Mouse (Mus musculus) forebrain, postnatal 0 days (tissue): ENCODE results near the gene Gm44511. TPM values are rescaled to one million over a fixed set of nuclear protein-coding genes. Genes with fewer than 3 reads are reported as not detected.
A peak's percentile ranks its signal among the peaks of the same experiment; 100 is the strongest.

ENCODE experiments used
- ATAC-seq: fragments of 200-750 bp; cut with Nextera tagmentation; 2 replicates; pipeline ENCODE4 v1.8.0; 2017; ENCODE audit warnings: mild to moderate bottlenecking, moderate library complexity
- DNase-seq: peaks from one replicate; pipeline ENCODE4 v3.0.0-alpha.2; 2015
- H3K27ac ChIP-seq: fragments of 300-500 bp; sonication (generic); 2 replicates; pipeline ENCODE4 v1.5.1; 2014; ENCODE audit warnings: low read depth, mild to moderate bottlenecking, antibody characterized with exemption, low read length, moderate library complexity, mixed read lengths
- H3K27me3 ChIP-seq: fragments of 300-500 bp; sonication (generic); 2 replicates; pipeline ENCODE4 v1.6.1; 2014; ENCODE audit warnings: mild to moderate bottlenecking, low read length, mixed read lengths; ENCODE audit not compliant: insufficient read depth
- H3K36me3 ChIP-seq: fragments of 300-500 bp; sonication (generic); 2 replicates; pipeline ENCODE4 v1.6.1; 2014; ENCODE audit warnings: mild to moderate bottlenecking, moderate library complexity; ENCODE audit not compliant: insufficient read depth
- H3K4me1 ChIP-seq: fragments of 300-500 bp; sonication (generic); 2 replicates; pipeline ENCODE4 v1.6.1; 2014; ENCODE audit warnings: antibody characterized with exemption; ENCODE audit not compliant: insufficient read depth
- H3K4me2 ChIP-seq: fragments of 300-500 bp; sonication (generic); 2 replicates; pipeline ENCODE4 v1.6.1; 2014; ENCODE audit warnings: low read depth, mild to moderate bottlenecking, moderate library complexity
- H3K4me3 ChIP-seq: fragments of 300-500 bp; sonication (generic); 2 replicates; pipeline ENCODE4 v1.5.1; 2014; ENCODE audit warnings: low read depth, low read length, mixed read lengths
- H3K9ac ChIP-seq: fragments of 300-500 bp; sonication (generic); 2 replicates; pipeline ENCODE4 v1.6.1; 2014; ENCODE audit warnings: mild to moderate bottlenecking
- H3K9me3 ChIP-seq: fragments of 300-500 bp; sonication (generic); 2 replicates; pipeline ENCODE4 v1.6.1; 2016; ENCODE audit warnings: low read length
- CTCF ChIP-seq: sonication (generic); IDR thresholded peaks from 2 replicates; pipeline ENCODE4 v1.5.1; 2016; ENCODE audit warnings: antibody characterized with exemption, control low read depth, low read depth
- WGBS: fragments of 180-500 bp; shearing (Covaris S2); extraction: QIAGEN DNeasy Blood & Tissue Kit; methylation state at CpG from one replicate; pipeline ENCODE4 v1.1.7; 2014; 5-methylcytosine and 5-hydroxymethylcytosine counted together
- polyA plus RNA-seq: library from polyadenylated mRNA; unstranded; fragments of >200 nt; fragmentation: Nextera tagmentation; extraction: Ambion mirVana; gene quantifications from 2 replicates; pipeline ENCODE4 v1.2.1, GENCODE M21; 2015
- total RNA-seq: library from RNA; depleted of rRNA; stranded (reverse); fragments of >200 nt; gene quantifications from 2 replicates; pipeline ENCODE4 v1.2.3, GENCODE M21; 2014; rRNA removed

The Gm44511 gene
- not detected in 2 replicates for total RNA-seq
- polyA plus RNA-seq: not detected in 2 replicates

DNA sequence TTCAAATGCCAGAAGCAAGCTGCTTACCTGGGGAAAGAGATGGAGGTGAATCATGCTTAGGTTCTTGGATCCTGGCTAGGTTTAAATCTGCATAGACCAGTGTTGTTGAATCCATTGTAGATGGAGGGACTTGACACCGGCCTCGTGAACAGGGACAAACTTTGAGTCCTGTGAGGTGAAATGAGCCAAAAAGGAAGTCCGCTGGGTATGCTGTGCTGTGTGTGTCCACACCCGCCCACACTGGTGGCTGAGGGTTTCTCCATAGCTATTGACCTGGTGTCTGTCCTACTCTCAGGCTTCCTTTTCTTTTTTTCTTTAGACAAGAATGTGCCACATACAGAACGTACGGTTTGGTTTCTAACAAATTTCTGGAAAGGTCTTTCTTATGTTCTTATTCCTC, at the start of gene Gm44511, which contains the start of gene Klrb1b:
Gm44511 (minus strand) TSS at position 184 of the 400 bp plus-strand sequence.
Klrb1b (minus strand) TSS at position 200 of the 400 bp plus-strand sequence.
- ATAC-seq: no peak

DNA sequence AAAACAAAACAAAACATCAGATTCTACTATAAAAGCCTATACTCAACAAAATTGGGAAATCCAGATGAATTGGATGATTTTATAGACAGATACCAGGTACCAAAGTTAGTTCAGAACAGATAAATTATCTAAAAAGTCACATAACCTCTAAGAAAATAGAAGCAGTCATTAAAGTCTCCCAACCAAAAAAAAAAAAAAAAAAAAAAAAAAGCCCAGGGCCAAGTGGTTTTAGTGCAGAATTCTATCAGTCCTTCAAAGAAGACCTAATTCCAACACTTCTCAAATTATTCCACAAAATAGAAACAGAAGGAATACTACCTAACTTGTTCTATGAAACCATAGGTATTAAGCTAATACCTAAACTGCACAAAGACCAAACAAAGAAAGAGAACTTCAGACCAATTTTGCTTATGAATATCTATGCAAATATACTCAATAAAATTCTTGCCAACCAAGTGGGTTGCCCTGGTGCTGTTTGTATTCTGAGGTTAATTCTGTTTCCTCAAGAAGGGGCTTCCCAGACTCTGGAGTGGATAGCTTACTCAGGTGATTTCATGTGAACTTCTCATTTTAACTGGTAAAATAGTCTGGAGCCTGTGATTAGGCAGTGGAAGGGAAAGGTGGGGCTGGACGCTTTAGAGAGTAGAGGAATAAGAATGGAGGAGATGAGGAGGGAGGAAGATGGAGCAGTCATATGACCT, 45.9 kb upstream of the Gm44511 start:
- no peaks in the 10 kb centered on the region for H3K9me3 ChIP-seq
- H3K9ac ChIP-seq: no peak overlapping the region
- H3K4me3 ChIP-seq: no peak overlapping the region
- no peaks in the 10 kb centered on the region for H3K27me3 ChIP-seq
- 89% methylated on average over 1 of the region's 1 CpGs for WGBS
- ATAC-seq (no peak), DNase-seq (no peak)
- no peaks in the 10 kb centered on the region for H3K4me1 ChIP-seq
- H3K4me2 ChIP-seq: no peak overlapping the region
- H3K36me3 ChIP-seq: no peaks in the 10 kb centered on the region
- no peak for TF ChIP-seq CTCF
- H3K27ac ChIP-seq: no peak overlapping the region

More for the DNA sequence above, at the start of gene Gm44511, which contains the start of gene Klrb1b:
- Histone ChIP-seq H3K27me3 (no peaks in the 10 kb centered on the region), H3K4me2 (no peak within 1 kb of the TSS), H3K36me3 (no peaks in the 10 kb centered on the region), H3K4me1 (no peaks in the 10 kb centered on the region), H3K9me3 (no peaks in the 10 kb centered on the region), H3K27ac (no peak within 1 kb of the TSS), H3K9ac (no peak within 1 kb of the TSS), H3K4me3 (no peak within 1 kb of the TSS)
- 92% methylated on average over 6 of the region's 6 CpGs for WGBS
- no peak for DNase-seq
- no peak for TF ChIP-seq CTCF

DNA sequence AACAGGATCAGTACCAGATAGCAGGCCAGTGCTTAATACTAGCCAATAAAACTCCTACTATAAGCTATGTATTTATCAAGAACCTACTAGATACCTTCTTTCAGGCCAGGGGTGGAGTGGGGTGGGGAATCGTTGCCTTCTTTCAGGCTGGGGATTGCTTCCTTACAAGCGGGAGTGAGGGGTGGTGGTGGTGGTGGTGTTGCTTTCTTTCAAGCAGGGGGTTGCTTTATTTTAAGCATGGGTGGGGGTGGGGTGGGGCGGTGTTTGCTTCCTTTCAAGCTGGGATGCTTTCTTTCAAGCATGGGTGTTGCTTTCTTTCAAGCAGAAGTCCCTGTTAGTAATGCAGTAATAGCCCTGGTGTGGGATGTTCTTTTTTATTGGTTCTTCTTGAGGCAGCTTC, 42.7 kb upstream of the Gm44511 start:
- whole genome bisulfite sequencing: 12% methylated on average over 3 of the region's 3 CpGs
- Histone ChIP-seq H3K36me3 (no peaks in the 10 kb centered on the region), H3K4me3 (no peak overlapping the region), H3K27ac (no peak overlapping the region), H3K4me2 (no peak overlapping the region), H3K9ac (no peak overlapping the region), H3K9me3 (no peaks in the 10 kb centered on the region), H3K27me3 (no peaks in the 10 kb centered on the region), H3K4me1 (no peaks in the 10 kb centered on the region)
- TF ChIP-seq CTCF: no peak
- DNase-seq (no peak), ATAC-seq (no peak)

DNA sequence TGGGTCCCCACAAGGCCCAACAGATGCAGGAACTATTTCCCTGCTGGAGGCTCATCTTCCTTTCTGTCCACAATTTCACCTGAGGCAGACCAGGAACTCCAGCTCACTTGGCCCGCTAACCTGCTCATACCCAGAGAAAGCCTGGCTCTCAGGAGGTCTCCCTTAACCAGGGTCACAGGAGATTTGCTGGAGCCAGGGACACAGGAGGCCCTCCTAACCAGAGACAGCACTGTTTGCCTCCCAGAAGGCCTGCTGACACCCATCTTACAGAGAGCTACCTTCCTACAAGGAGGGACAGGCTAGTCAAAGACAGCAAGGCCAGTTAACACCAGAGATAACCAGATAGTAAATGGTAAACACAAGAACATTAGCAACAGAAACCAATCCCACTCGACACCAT, 31.9 kb upstream of the Gm44511 start:
- Histone ChIP-seq H3K4me1 (no peaks in the 10 kb centered on the region), H3K4me2 (no peak overlapping the region), H3K27ac (no peak overlapping the region), H3K9ac (no peak overlapping the region), H3K27me3 (no peaks in the 10 kb centered on the region), H3K36me3 (no peaks in the 10 kb centered on the region), H3K4me3 (no peak overlapping the region), H3K9me3 (no peaks in the 10 kb centered on the region)
- ATAC-seq: no peak
- WGBS: 90% methylated on average over 2 of the region's 2 CpGs
- TF ChIP-seq CTCF: no peak
- no peak for DNase-seq

DNA sequence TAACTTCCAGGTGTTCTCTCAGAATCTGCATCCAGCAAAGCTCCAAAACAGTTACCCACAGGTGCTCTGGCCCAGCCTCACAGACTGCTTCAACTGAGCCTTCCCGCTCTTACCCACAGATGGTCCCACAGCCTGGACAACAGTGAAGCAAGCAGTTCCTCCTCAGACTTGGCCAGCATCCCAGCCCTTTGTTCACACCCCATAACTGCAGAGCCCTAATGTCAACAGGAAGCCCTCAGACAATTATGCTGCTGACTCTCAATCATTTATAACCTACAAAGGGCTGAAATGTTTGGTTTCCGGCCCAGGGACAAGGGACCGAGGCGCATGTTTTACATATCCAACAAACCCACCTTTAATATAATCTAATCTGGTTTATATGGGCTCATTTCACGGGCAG, 30.1 kb upstream of the Gm44511 start:
- peak; percentile 59 for ATAC-seq
- TF ChIP-seq CTCF: no peak
- Histone ChIP-seq H3K4me1 (no peaks in the 10 kb centered on the region), H3K36me3 (no peaks in the 10 kb centered on the region), H3K27me3 (no peaks in the 10 kb centered on the region), H3K9me3 (no peaks in the 10 kb centered on the region), H3K4me3 (no peak overlapping the region), H3K9ac (no peak overlapping the region), H3K27ac (no peak overlapping the region), H3K4me2 (no peak overlapping the region)
- WGBS: 34% methylated on average over 5 of the region's 5 CpGs
- no peak for DNase-seq

DNA sequence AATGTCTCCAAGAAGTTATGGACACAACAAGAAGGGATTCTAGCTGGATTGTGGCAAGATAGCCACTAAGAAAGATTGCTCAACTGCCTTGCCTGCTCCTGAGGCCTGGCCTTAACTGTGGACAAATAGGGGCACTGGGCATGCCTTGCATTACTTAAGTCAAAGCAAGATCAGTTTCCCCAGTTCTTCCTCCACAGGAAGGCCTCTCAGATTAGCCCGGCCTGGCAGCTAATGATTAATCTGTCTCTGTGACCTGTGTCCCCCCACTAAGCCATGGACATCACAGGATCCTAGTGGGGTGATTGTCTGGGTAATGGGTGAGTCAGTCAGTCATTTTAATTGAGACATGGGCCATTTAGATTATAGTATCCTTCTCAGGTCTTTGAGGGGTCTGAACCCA, 29.4 kb upstream of the Gm44511 start:
- H3K9me3 ChIP-seq: no peaks in the 10 kb centered on the region
- no peak overlapping the region for H3K27ac ChIP-seq
- DNase-seq: no peak
- no peak for ATAC-seq
- H3K27me3 ChIP-seq: no peaks in the 10 kb centered on the region
- H3K4me2 ChIP-seq: no peak overlapping the region
- TF ChIP-seq CTCF: no peak
- WGBS: 77% methylated on average over 1 of the region's 1 CpGs
- no peak overlapping the region for H3K4me3 ChIP-seq
- no peaks in the 10 kb centered on the region for H3K36me3 ChIP-seq
- H3K4me1 ChIP-seq: no peaks in the 10 kb centered on the region
- no peak overlapping the region for H3K9ac ChIP-seq

DNA sequence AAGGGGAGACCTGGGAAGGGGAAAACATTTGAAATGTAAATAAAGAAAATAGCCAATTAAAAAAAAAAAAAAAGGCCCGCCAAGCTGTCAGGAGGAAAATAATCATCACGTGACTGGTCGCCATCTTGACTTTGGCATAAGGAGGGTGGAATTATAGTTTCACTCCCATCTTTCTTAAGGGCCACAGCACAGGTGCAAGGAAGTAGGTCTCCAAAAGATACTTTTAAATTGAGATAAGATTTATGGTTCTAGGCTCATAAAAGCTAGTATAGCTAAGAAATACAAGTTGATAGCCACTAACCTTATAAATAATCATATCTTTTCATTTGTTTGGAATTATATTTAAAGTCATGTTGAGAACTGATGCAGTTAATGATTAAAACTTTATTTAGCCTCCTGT, 28.8 kb upstream of the Gm44511 start:
- DNase-seq: no peak
- Histone ChIP-seq H3K36me3 (no peaks in the 10 kb centered on the region), H3K9ac (no peak overlapping the region), H3K27ac (no peak overlapping the region), H3K27me3 (no peaks in the 10 kb centered on the region), H3K9me3 (no peaks in the 10 kb centered on the region), H3K4me2 (no peak overlapping the region), H3K4me1 (no peaks in the 10 kb centered on the region), H3K4me3 (no peak overlapping the region)
- no peak for TF ChIP-seq CTCF
- no peak for ATAC-seq
- WGBS: 93% methylated on average over 3 of the region's 3 CpGs
